Mouse (Mus musculus): ENCODE data around the gene Slc35b4. TPM values are rescaled to one million over a fixed set of nuclear protein-coding genes. Genes with fewer than 3 reads are reported as not detected.
A peak's percentile ranks its signal among the peaks of the same experiment; 100 is the strongest.

Slc35b4 gene
- polyA plus RNA-seq, 2 experiments, result 8.4 to 17.0 TPM

GRCm38 (mm10) chr6:34204971-34205572 is 28.2 kb upstream of the Slc35b4 start:
- no peak for DNase-seq (ENCODE audit: low read depth in 3 of 3, low spot score in 3 of 3)
- Histone ChIP-seq H3K27ac (no peak overlapping the region), H3K9me3 (ENCODE audit: control insufficient read depth, low read length) (no peaks in the 10 kb centered on the region), H3K9ac (replicated peaks) (no peak overlapping the region), H3K4me3 (ENCODE audit: insufficient read depth in 1 of 2, low read depth in 2 of 2, low read length in 2 of 2) (no peak overlapping the region), H3K4me1 (replicated peaks; ENCODE audit: control insufficient read depth in 2 of 2, insufficient read depth in 2 of 2, low read length in 1 of 2) (no peaks in the 10 kb centered on the region), H3K36me3 (replicated peaks; ENCODE audit: control insufficient read depth, insufficient read depth, low read depth) (no peaks in the 10 kb centered on the region), H3K27me3 (ENCODE audit: control insufficient read depth, insufficient read depth, low read length) (no peaks in the 10 kb centered on the region), H3K4me2 (ENCODE audit: low read depth) (no peak overlapping the region)
- WGBS (ENCODE audit: insufficient replicate concordance), result 35% methylated on average over 8 of the region's 8 CpGs
- no peak for ATAC-seq (ENCODE audit: insufficient read depth)
- TF ChIP-seq EP300 (IDR thresholded peaks at IDR 0.05; ENCODE audit: low read depth), result no peak
- TF ChIP-seq CTCF (IDR thresholded peaks at IDR 0.05; ENCODE audit: low read depth), result peak; percentile 68

GRCm38 (mm10) chr6:34203503-34203902 is 26.6 kb upstream of the Slc35b4 start:
- Histone ChIP-seq H3K36me3 (replicated peaks; ENCODE audit: control insufficient read depth, insufficient read depth, low read depth) (no peaks in the 10 kb centered on the region), H3K27me3 (ENCODE audit: control insufficient read depth, insufficient read depth, low read length) (no peaks in the 10 kb centered on the region), H3K9ac (replicated peaks) (no peak overlapping the region), H3K4me3 (ENCODE audit: insufficient read depth in 1 of 2, low read depth in 2 of 2, low read length in 2 of 2) (no peak overlapping the region), H3K27ac (no peak overlapping the region), H3K4me2 (ENCODE audit: low read depth) (no peak overlapping the region), H3K4me1 (replicated peaks; ENCODE audit: control insufficient read depth in 2 of 2, insufficient read depth in 2 of 2, low read length in 1 of 2) (no peaks in the 10 kb centered on the region), H3K9me3 (ENCODE audit: control insufficient read depth, low read length) (no peaks in the 10 kb centered on the region)
- no peak for TF ChIP-seq EP300 (IDR thresholded peaks at IDR 0.05; ENCODE audit: low read depth)
- no peak for ATAC-seq (ENCODE audit: insufficient read depth)
- no peak for DNase-seq (ENCODE audit: low read depth in 3 of 3, low spot score in 3 of 3)
- WGBS (ENCODE audit: insufficient replicate concordance), result 60% methylated on average over 7 of the region's 7 CpGs

DNA sequence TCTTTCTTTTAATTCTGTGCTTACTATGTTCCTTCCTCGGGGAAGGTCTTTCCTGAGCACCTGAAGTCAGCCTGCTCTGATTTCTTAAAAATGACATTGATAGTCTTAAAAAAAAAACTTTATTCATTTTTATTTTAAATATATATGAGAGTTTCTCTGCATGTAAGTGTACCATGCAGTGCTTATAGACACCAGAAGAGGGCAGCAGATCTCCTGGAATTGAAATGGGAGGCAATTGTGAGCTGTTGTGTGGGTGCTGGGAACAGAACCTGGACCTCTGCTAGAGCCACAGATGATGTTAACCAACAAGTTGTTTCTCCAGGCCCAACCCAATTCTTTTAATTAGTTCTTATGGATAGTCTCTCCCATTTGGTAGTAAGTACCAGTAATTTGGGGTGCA is 18.1 kb upstream of the Slc35b4 start:
- no peak overlapping the region for H3K9ac ChIP-seq (replicated peaks)
- DNase-seq (ENCODE audit: low read depth in 3 of 3, low spot score in 3 of 3) (no peak), ATAC-seq (ENCODE audit: insufficient read depth) (no peak)
- H3K4me2 ChIP-seq (ENCODE audit: low read depth), result no peak overlapping the region
- H3K36me3 ChIP-seq (replicated peaks; ENCODE audit: control insufficient read depth, insufficient read depth, low read depth), result no peaks in the 10 kb centered on the region
- no peak overlapping the region for H3K4me3 ChIP-seq (ENCODE audit: insufficient read depth in 1 of 2, low read depth in 2 of 2, low read length in 2 of 2)
- no peaks in the 10 kb centered on the region for H3K27me3 ChIP-seq (ENCODE audit: control insufficient read depth, insufficient read depth, low read length)
- no peaks in the 10 kb centered on the region for H3K4me1 ChIP-seq (replicated peaks; ENCODE audit: control insufficient read depth in 2 of 2, insufficient read depth in 2 of 2, low read length in 1 of 2)
- no peaks in the 10 kb centered on the region for H3K9me3 ChIP-seq (ENCODE audit: control insufficient read depth, low read length)
- TF ChIP-seq EP300 (IDR thresholded peaks at IDR 0.05; ENCODE audit: low read depth), result no peak
- TF ChIP-seq CTCF (IDR thresholded peaks at IDR 0.05; ENCODE audit: low read depth), result peak; percentile 47
- 50% methylated on average over 1 of the region's 1 CpGs for WGBS (ENCODE audit: insufficient replicate concordance)
- no peak overlapping the region for H3K27ac ChIP-seq

DNA sequence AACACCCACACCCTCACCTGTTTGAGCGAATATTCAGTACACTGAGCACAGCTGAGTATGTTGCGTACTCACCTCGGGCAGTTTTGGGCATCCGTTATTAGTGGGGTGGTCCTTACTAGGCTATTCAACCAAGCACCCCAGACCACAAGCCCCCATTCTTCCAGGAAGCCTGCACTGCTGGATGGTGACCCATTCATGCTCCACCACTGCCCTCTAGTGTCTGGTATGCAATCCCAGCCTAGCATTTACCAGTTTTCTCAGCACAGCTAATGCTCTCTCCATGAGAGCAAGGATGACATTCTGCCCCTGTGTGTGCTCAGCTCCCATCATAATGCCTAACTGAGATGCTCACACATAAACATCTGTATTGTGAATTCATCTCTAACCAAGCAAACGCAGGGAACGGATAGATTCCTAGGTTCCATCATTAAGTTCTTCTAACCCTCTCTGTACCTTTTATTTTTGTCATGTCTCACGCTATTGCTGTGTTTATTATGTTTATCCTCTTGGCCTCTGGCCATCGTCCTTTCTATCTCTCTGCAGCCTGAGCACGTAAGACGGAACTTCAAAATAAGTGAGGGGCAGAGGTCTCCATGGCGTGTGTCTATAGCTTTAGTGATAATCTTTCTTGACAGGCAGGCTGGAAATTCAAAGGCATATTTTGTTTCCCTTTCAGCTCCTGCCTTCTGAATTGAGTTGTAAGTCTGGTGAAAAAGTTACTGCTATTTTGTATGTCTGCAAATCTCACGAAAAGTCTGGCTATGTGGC is 17.0 kb upstream of the Slc35b4 start:
- WGBS (ENCODE audit: insufficient replicate concordance), result 48% methylated on average over 12 of the region's 12 CpGs

DNA sequence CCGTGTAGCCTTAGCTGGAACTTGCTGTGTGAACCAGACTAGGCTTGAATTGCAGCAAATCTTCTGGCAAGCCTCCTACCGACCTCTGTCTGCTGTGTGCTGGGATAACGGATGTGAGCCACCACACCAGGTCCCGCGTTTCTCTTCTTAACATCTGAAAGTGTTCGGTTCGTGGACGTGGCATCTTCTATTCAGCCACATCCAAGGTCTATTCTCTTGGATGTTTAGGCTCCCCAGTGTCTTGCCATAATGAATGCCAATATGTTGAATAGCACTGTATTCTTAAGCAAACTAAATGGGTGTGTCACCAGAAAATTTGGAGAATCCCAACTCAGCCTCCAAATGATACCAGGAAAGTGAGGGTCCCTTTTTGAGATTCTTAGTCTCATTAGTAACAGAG is 14.5 kb upstream of the Slc35b4 start:
- 75% methylated on average over 8 of the region's 8 CpGs for WGBS (ENCODE audit: insufficient replicate concordance)
- no peaks in the 10 kb centered on the region for H3K27me3 ChIP-seq (ENCODE audit: control insufficient read depth, insufficient read depth, low read length)
- ATAC-seq (ENCODE audit: insufficient read depth) (no peak), DNase-seq (ENCODE audit: low read depth in 3 of 3, low spot score in 3 of 3) (no peak)
- no peak overlapping the region for H3K27ac ChIP-seq
- H3K36me3 ChIP-seq (replicated peaks; ENCODE audit: control insufficient read depth, insufficient read depth, low read depth), result no peaks in the 10 kb centered on the region
- no peak overlapping the region for H3K4me2 ChIP-seq (ENCODE audit: low read depth)
- H3K9me3 ChIP-seq (ENCODE audit: control insufficient read depth, low read length), result no peaks in the 10 kb centered on the region
- no peak for TF ChIP-seq EP300 (IDR thresholded peaks at IDR 0.05; ENCODE audit: low read depth)
- no peak overlapping the region for H3K4me3 ChIP-seq (ENCODE audit: insufficient read depth in 1 of 2, low read depth in 2 of 2, low read length in 2 of 2)
- H3K4me1 ChIP-seq (replicated peaks; ENCODE audit: control insufficient read depth in 2 of 2, insufficient read depth in 2 of 2, low read length in 1 of 2), result no peaks in the 10 kb centered on the region
- H3K9ac ChIP-seq (replicated peaks), result no peak overlapping the region

More for the DNA sequence above, 17.0 kb upstream of the Slc35b4 start:
- no peak for TF ChIP-seq EP300 (IDR thresholded peaks at IDR 0.05; ENCODE audit: low read depth)
- peak; percentile 94 for TF ChIP-seq CTCF (IDR thresholded peaks at IDR 0.05; ENCODE audit: low read depth)
- H3K4me3 ChIP-seq (ENCODE audit: insufficient read depth in 1 of 2, low read depth in 2 of 2, low read length in 2 of 2), result no peak overlapping the region
- no peak overlapping the region for H3K27ac ChIP-seq
- H3K4me1 ChIP-seq (replicated peaks; ENCODE audit: control insufficient read depth in 2 of 2, insufficient read depth in 2 of 2, low read length in 1 of 2), result no peaks in the 10 kb centered on the region
- DNase-seq (ENCODE audit: low read depth in 3 of 3, low spot score in 3 of 3) (no peak), ATAC-seq (ENCODE audit: insufficient read depth) (no peak)
- no peaks in the 10 kb centered on the region for H3K36me3 ChIP-seq (replicated peaks; ENCODE audit: control insufficient read depth, insufficient read depth, low read depth)
- H3K27me3 ChIP-seq (ENCODE audit: control insufficient read depth, insufficient read depth, low read length), result no peaks in the 10 kb centered on the region
- no peaks in the 10 kb centered on the region for H3K9me3 ChIP-seq (ENCODE audit: control insufficient read depth, low read length)
- H3K4me2 ChIP-seq (ENCODE audit: low read depth), result no peak overlapping the region
- H3K9ac ChIP-seq (replicated peaks), result no peak overlapping the region

Data from liver, embryonic 14.5 days (tissue).